Comparison of ENCODE assay signal across 21 mouse cellular contexts in genomic region chr8:82870840-82871490, GRCm38 (mm10). TPM values are rescaled to one million over a fixed set of nuclear protein-coding genes. Genes with fewer than 3 reads are reported as not detected.
DNase-seq lines count a peak whose midpoint lies in the region; ATAC-seq lines count a peak whose summit lies in the region.
"Had no signal": no experiment of that assay in that cellular context is flagged by ENCODE, and none has a peak within 500 bp of the region (broad histone marks: within the 10 kb centered on the region; RNA-seq: fewer than 3 reads in every experiment).

No protein-coding gene starts in this region.

- no peak overlapping the region for H3K4me3 ChIP-seq in brown adipose tissue, adult 24 weeks (ENCODE audit: insufficient read depth, low read depth, low read length)
- no peak overlapping the region for H3K4me3 ChIP-seq in limb, embryonic 13.5 days
- H3K4me3 ChIP-seq: heart, embryonic 12.5 days; hindbrain, embryonic 12.5 days; liver, embryonic 12.5 days had no signal

- peak; percentile 9 to 13 for DNase-seq in kidney, postnatal 4 days
- DNase-seq in kidney, postnatal 36 days: no peak
- peak; percentile 88 for DNase-seq in NIH3T3 (ENCODE audit: low read depth)
- DNase-seq in cerebellum, adult 18-20 months: no peak
- DNase-seq: adrenal gland, postnatal 36 days; cerebellum, adult 8-10 months; heart, adult 11 months; heart, postnatal 14 days; kidney, adult 2 months; layer of hippocampus, postnatal 36 days; lung, postnatal 36 days; retina, postnatal 1 day; right cerebral cortex, postnatal 4 days had no signal

- no peak overlapping the region for H3K9ac ChIP-seq in limb, embryonic 13.5 days
- H3K9ac ChIP-seq: heart, embryonic 12.5 days; hindbrain, embryonic 12.5 days; liver, embryonic 12.5 days had no signal

- no peaks in the 10 kb centered on the region for H3K9me3 ChIP-seq in limb, embryonic 13.5 days
- H3K9me3 ChIP-seq: heart, embryonic 12.5 days; hindbrain, embryonic 12.5 days; liver, embryonic 12.5 days had no signal

- H3K27ac ChIP-seq in brown adipose tissue, adult 24 weeks (replicated peaks; ENCODE audit: low read depth, low read length): 0 out of 2 replicates have a peak overlapping the region, but pooled peaks have one; percentile 40
- peak overlapping the region; percentile 44; the same call in 1 of the 2 replicates for H3K27ac ChIP-seq in limb, embryonic 13.5 days
- H3K27ac ChIP-seq: hindbrain, embryonic 12.5 days; liver, embryonic 12.5 days had no signal

- no peaks in the 10 kb centered on the region for H3K36me3 ChIP-seq in limb, embryonic 13.5 days
- H3K36me3 ChIP-seq: heart, embryonic 12.5 days; hindbrain, embryonic 12.5 days; liver, embryonic 12.5 days had no signal

- no peak overlapping the region for H3K4me2 ChIP-seq in limb, embryonic 13.5 days (replicated peaks)
- H3K4me2 ChIP-seq: heart, embryonic 12.5 days; hindbrain, embryonic 12.5 days; liver, embryonic 12.5 days had no signal

- no peaks in the 10 kb centered on the region for H3K27me3 ChIP-seq in limb, embryonic 13.5 days
- H3K27me3 ChIP-seq: heart, embryonic 12.5 days; hindbrain, embryonic 12.5 days had no signal

- H3K4me1 ChIP-seq in brown adipose tissue, adult 24 weeks (ENCODE audit: control insufficient read depth, insufficient read depth, insufficient read length, low read length): peaks cover 9% of the 10 kb centered on the region; the same call in 1 of the 2 replicates
- peaks cover 20% of the 10 kb centered on the region for H3K4me1 ChIP-seq in limb, embryonic 13.5 days
- H3K4me1 ChIP-seq: liver, embryonic 12.5 days had no signal

- 36% methylated on average over 4 of the region's 4 CpGs for WGBS in limb, embryonic 13.5 days

- peak; percentile 34; the same call in 1 of the 2 replicates for ATAC-seq in limb, embryonic 13.5 days (ENCODE audit: low FRiP score, low read depth)
- ATAC-seq in frontal cortex, adult (ENCODE audit: low TSS enrichment): no peak
- ATAC-seq: activated CD4-positive, CD25-positive, alpha-beta regulatory T cell, adult 4 months; forebrain, embryonic 16.5 days; liver, embryonic 12.5 days had no signal

RNA-seq across cellular contexts. Expression of gene Rnf150, which starts 7.8 kb away (rescaled TPM):
- 13.2 and 15.8 TPM in 2 replicates for polyA plus RNA-seq in brown adipose tissue, adult 24 weeks (2012; ENCODE audit: insufficient read depth, insufficient read length, missing spikeins)
- polyA plus RNA-seq in limb, embryonic 13.5 days (2015; fragmentation: Nextera tagmentation; extraction: Ambion mirVana): 2.1 and 2.4 TPM in 2 replicates
- polyA plus RNA-seq: activated CD4-positive, CD25-positive, alpha-beta regulatory T cell, adult 4 months had no signal

Comparison
In these comparisons a context has a peak if more than half of its experiments do, and no peak if none do; other contexts are left out.
1. DNase-seq: peak in kidney, postnatal 4 days (2 of 2) and NIH3T3 (single experiment); none in kidney, postnatal 36 days (0 of 2) and cerebellum, adult 18-20 months (0 of 2).